Mouse (Mus musculus) megakaryocyte-erythroid progenitor cell, adult 5-6 weeks (primary cell): ENCODE results near the gene Lbhd2. TPM values are rescaled to one million over a fixed set of nuclear protein-coding genes. Genes with fewer than 3 reads are reported as not detected.

Experiments used
- total RNA-seq, 2 experiments: library from RNA; stranded (forward) in 1 of 2; stranded (reverse) in 1 of 2; fragments of 200-1000, 215-1000 nt in 1 of 2; fragments of >200 nt in 1 of 2; fragmentation: Nextera tagmentation in 1 of 2; gene quantifications; 2 replicates each; pipeline ENCODE4 v1.2.3; 2014 to 2017

Lbhd2 gene
- total RNA-seq, 2 experiments from 2014 or later, result not detected

Other genes with a start within 250 kb of the Lbhd2 start
- gene Traf3, start 240.4 kb upstream of the Lbhd2 start, total RNA-seq (2014; fragmentation: Nextera tagmentation), result 11.1 and 15.1 TPM in 2 replicates
- 8.9 and 14.4 TPM in 2 replicates for gene Traf3, start 240.4 kb upstream of the Lbhd2 start, total RNA-seq (2017)
- gene 4930595D18Rik, start 222.3 kb upstream of the Lbhd2 start, total RNA-seq (2014; fragmentation: Nextera tagmentation), result not detected in 2 replicates
- gene 4930595D18Rik, start 222.3 kb upstream of the Lbhd2 start, total RNA-seq (2017), result not detected in 2 replicates
- gene Amn, start 135.7 kb upstream of the Lbhd2 start, total RNA-seq (2014; fragmentation: Nextera tagmentation), result not detected in 2 replicates
- 0.47 TPM in 1 of 2 replicates, not detected in the other for gene Amn, start 135.7 kb upstream of the Lbhd2 start, total RNA-seq (2017)
- gene Cdc42bpb, start 29.1 kb upstream of the Lbhd2 start, total RNA-seq (2014; fragmentation: Nextera tagmentation), result 7.9 and 11.5 TPM in 2 replicates
- gene Cdc42bpb, start 29.1 kb upstream of the Lbhd2 start, total RNA-seq (2017), result 2.6 and 9.6 TPM in 2 replicates
- 0.27 TPM in 1 of 2 replicates, not detected in the other for gene Exoc3l4, start 10.2 kb downstream of the Lbhd2 start, total RNA-seq (2014; fragmentation: Nextera tagmentation)
- gene Exoc3l4, start 10.2 kb downstream of the Lbhd2 start, total RNA-seq (2017), result not detected in 2 replicates
- 163 and 178 TPM in 2 replicates for gene Tnfaip2, start 35.7 kb downstream of the Lbhd2 start, total RNA-seq (2014; fragmentation: Nextera tagmentation)
- 102 and 149 TPM in 2 replicates for gene Tnfaip2, start 35.7 kb downstream of the Lbhd2 start, total RNA-seq (2017)
- gene Gm266, start 79.0 kb downstream of the Lbhd2 start, total RNA-seq (2014; fragmentation: Nextera tagmentation), result not detected in 2 replicates
- not detected in 2 replicates for gene Gm266, start 79.0 kb downstream of the Lbhd2 start, total RNA-seq (2017)
- 212 and 247 TPM in 2 replicates for gene Eif5, start 131.2 kb downstream of the Lbhd2 start, total RNA-seq (2014; fragmentation: Nextera tagmentation)
- 262 and 337 TPM in 2 replicates for gene Eif5, start 131.2 kb downstream of the Lbhd2 start, total RNA-seq (2017)
- 56.3 and 62.2 TPM in 2 replicates for gene Mark3, start 167.7 kb downstream of the Lbhd2 start, total RNA-seq (2014; fragmentation: Nextera tagmentation)
- 55.2 and 81.3 TPM in 2 replicates for gene Mark3, start 167.7 kb downstream of the Lbhd2 start, total RNA-seq (2017)